Mouse (Mus musculus): Measurements from ENCODE around the gene Cnot6l. TPM values are rescaled to one million over a fixed set of nuclear protein-coding genes. Genes with fewer than 3 reads are reported as not detected.

Cnot6l gene
- polyA plus RNA-seq, 1 experiment = 6.9 TPM

DNA sequence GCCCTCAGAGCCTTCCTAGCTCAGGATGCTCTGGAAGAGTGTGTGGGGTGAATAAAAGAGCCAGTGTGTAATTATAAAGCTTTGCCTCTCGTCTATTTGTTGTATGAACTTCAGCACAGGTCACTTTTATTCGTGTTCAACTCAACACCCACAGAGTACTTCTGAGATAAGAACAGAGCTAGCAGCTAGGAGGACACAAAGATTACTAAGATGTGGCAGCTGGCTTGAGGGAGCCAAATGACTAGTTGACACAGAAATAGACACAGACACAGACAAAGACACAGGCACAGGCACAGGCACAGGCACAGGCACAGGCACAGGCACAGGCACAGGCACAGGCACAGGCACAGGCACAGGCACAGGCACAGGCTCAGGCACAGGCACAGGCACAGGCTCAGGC, 20.0 kb upstream of the Cnot6l start:
- no peaks in the 10 kb centered on the region for H3K79me2 ChIP-seq (ENCODE audit: control insufficient read depth, insufficient read depth)
- H3ac ChIP-seq (ENCODE audit: control insufficient read depth, insufficient read length, low read depth) = no peak overlapping the region
- no peak overlapping the region for H3K4me3 ChIP-seq (ENCODE audit: insufficient read depth, poor library complexity, severe bottlenecking)
- no peaks in the 10 kb centered on the region for H3K36me3 ChIP-seq (ENCODE audit: control insufficient read depth, insufficient read depth)
- TF ChIP-seq USF1 (IDR thresholded peaks at IDR 0.05; ENCODE audit: low read depth) = no peak
- no peaks in the 10 kb centered on the region for H3K79me3 ChIP-seq (ENCODE audit: low read depth)
- no peaks in the 10 kb centered on the region for H3K27me3 ChIP-seq (ENCODE audit: control insufficient read depth, insufficient read depth, insufficient read length)

DNA sequence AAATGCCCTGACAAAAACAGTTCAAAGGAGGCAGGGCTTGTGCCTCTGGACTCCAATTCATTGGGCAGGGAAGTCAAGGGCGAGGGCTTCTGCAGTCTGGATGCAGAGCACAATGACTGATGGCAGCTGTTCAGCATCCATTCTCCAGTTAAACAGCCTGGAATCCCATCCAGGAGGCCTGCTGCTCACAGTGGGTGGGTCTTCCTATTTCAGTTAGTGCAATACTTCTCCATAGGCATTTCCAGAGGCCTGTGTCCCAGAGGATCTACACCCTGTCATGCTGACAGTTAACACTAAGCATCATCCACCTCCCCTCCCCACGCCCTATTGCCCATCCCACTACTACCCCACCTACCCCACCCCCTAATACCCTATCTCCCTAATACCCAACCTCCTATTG, 19.2 kb upstream of the Cnot6l start:
- H3K79me2 ChIP-seq (ENCODE audit: control insufficient read depth, insufficient read depth) = no peaks in the 10 kb centered on the region
- H3K79me3 ChIP-seq (ENCODE audit: low read depth) = no peaks in the 10 kb centered on the region
- no peaks in the 10 kb centered on the region for H3K36me3 ChIP-seq (ENCODE audit: control insufficient read depth, insufficient read depth)
- H3K27me3 ChIP-seq (ENCODE audit: control insufficient read depth, insufficient read depth, insufficient read length) = no peaks in the 10 kb centered on the region
- H3ac ChIP-seq (ENCODE audit: control insufficient read depth, insufficient read length, low read depth) = no peak overlapping the region
- H3K4me3 ChIP-seq (ENCODE audit: insufficient read depth, poor library complexity, severe bottlenecking) = no peak overlapping the region
- no peak for TF ChIP-seq CEBPB (IDR thresholded peaks at IDR 0.05; ENCODE audit: low read depth)
- no peak for TF ChIP-seq MAX (IDR thresholded peaks at IDR 0.05)
- TF ChIP-seq FOSL1 (IDR thresholded peaks at IDR 0.05; ENCODE audit: insufficient read depth, low read length, poor library complexity, severe bottlenecking) = no peak
- no peak for TF ChIP-seq CTCF (IDR thresholded peaks at IDR 0.05; ENCODE audit: control insufficient read depth, insufficient read depth, insufficient read length)
- TF ChIP-seq MYOD1 (IDR thresholded peaks at IDR 0.05; ENCODE audit: control insufficient read depth, insufficient read length, low read depth) = no peak
- TF ChIP-seq USF1 (IDR thresholded peaks at IDR 0.05; ENCODE audit: low read depth) = no peak

DNA sequence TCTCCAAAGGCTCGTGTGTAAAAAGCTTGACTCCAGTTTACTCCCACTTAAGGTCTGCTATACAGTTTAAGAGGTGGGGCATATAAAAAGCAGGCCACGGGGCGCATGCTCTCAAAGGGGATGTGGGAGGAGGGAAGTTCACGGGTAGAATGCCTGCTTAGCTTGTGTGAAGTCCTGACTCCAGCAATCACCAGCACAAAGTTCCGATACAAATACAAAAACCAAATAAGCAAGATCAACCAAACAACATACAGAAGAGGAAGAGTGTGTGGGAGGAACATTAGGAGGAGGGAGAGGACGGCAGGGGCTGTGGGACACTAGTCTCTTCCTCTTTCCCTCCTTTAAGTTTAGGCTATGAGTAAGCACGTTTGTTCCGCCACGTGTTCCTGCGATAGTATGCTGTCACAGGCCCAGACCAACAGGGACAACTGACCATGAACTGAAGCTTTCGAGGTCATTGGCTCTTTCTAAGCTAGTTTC, 12.9 kb upstream of the Cnot6l start:
- H3ac ChIP-seq (ENCODE audit: control insufficient read depth, insufficient read length, low read depth) = no peak overlapping the region
- TF ChIP-seq MAX (IDR thresholded peaks at IDR 0.05) (no peak), CEBPB (IDR thresholded peaks at IDR 0.05; ENCODE audit: low read depth) (no peak), MYOD1 (IDR thresholded peaks at IDR 0.05; ENCODE audit: control insufficient read depth, insufficient read length, low read depth) (no peak), MYOG (IDR thresholded peaks at IDR 0.05; ENCODE audit: control insufficient read depth, extremely low read depth, insufficient read length) (no peak), FOSL1 (IDR thresholded peaks at IDR 0.05; ENCODE audit: insufficient read depth, low read length, poor library complexity, severe bottlenecking) (no peak), CTCF (IDR thresholded peaks at IDR 0.05; ENCODE audit: control insufficient read depth, insufficient read depth, insufficient read length) (no peak), USF1 (IDR thresholded peaks at IDR 0.05; ENCODE audit: low read depth) (no peak)
- H3K79me2 ChIP-seq (ENCODE audit: control insufficient read depth, insufficient read depth) = no peaks in the 10 kb centered on the region
- H3K79me3 ChIP-seq (ENCODE audit: low read depth) = no peaks in the 10 kb centered on the region
- H3K27me3 ChIP-seq (ENCODE audit: control insufficient read depth, insufficient read depth, insufficient read length) = no peaks in the 10 kb centered on the region
- no peak overlapping the region for H3K4me3 ChIP-seq (ENCODE audit: insufficient read depth, poor library complexity, severe bottlenecking)
- no peaks in the 10 kb centered on the region for H3K36me3 ChIP-seq (ENCODE audit: control insufficient read depth, insufficient read depth)

DNA sequence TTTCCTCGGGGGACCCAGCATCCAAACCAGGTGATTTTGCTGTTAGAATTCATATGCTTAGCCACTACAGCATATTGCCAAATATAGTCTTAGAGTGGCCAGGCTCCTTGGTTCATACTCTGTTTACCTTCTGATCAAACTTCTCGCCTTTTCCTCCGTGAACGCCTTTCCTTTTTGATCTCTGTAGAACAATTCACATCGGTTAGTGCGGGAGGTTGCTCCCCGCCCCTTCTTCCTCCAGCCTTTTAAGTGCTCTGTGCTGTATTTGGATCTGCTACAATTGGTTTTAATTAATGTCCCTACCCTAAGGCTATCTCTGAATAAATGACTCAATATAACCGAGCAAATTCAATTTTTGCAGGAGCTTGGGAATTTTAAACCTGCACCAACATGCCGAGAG, 12.2 kb upstream of the Cnot6l start:
- H3K4me3 ChIP-seq (ENCODE audit: insufficient read depth, poor library complexity, severe bottlenecking) = no peak overlapping the region
- no peaks in the 10 kb centered on the region for H3K27me3 ChIP-seq (ENCODE audit: control insufficient read depth, insufficient read depth, insufficient read length)
- no peaks in the 10 kb centered on the region for H3K79me3 ChIP-seq (ENCODE audit: low read depth)
- H3ac ChIP-seq (ENCODE audit: control insufficient read depth, insufficient read length, low read depth) = no peak overlapping the region
- no peaks in the 10 kb centered on the region for H3K36me3 ChIP-seq (ENCODE audit: control insufficient read depth, insufficient read depth)
- TF ChIP-seq USF1 (IDR thresholded peaks at IDR 0.05; ENCODE audit: low read depth) = no peak
- no peak for TF ChIP-seq FOSL1 (IDR thresholded peaks at IDR 0.05; ENCODE audit: insufficient read depth, low read length, poor library complexity, severe bottlenecking)
- no peak for TF ChIP-seq MYOD1 (IDR thresholded peaks at IDR 0.05; ENCODE audit: control insufficient read depth, insufficient read length, low read depth)
- TF ChIP-seq CEBPB (IDR thresholded peaks at IDR 0.05; ENCODE audit: low read depth) = no peak
- H3K79me2 ChIP-seq (ENCODE audit: control insufficient read depth, insufficient read depth) = no peaks in the 10 kb centered on the region

DNA sequence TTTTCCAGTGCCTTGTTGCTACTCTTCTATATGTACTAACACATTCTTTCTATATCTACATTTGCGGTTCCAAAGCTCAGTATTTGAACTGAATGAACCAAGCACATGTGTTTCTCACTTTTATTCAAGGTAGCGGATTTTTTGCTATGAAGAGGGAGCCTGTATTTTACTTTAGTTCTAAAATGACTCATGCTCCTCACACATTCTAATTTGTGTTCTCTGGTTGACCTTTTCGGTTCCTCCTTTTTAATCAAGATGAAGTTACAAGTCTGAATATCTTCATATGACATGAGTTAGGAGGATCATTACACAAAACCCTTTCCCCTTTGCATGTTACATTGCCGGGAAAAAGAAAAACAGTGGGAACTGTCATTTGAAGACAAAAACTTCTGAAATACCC, 7.8 kb upstream of the Cnot6l start:
- Histone ChIP-seq H3K36me3 (ENCODE audit: control insufficient read depth, insufficient read depth) (no peaks in the 10 kb centered on the region), H3K27me3 (ENCODE audit: control insufficient read depth, insufficient read depth, insufficient read length) (no peaks in the 10 kb centered on the region), H3K79me3 (ENCODE audit: low read depth) (no peaks in the 10 kb centered on the region), H3K79me2 (ENCODE audit: control insufficient read depth, insufficient read depth) (no peaks in the 10 kb centered on the region), H3ac (ENCODE audit: control insufficient read depth, insufficient read length, low read depth) (no peak overlapping the region), H3K4me3 (ENCODE audit: insufficient read depth, poor library complexity, severe bottlenecking) (no peak overlapping the region)
- no peak for TF ChIP-seq FOSL1 (IDR thresholded peaks at IDR 0.05; ENCODE audit: insufficient read depth, low read length, poor library complexity, severe bottlenecking)
- TF ChIP-seq USF1 (IDR thresholded peaks at IDR 0.05; ENCODE audit: low read depth) = no peak
- no peak for TF ChIP-seq MAX (IDR thresholded peaks at IDR 0.05)
- TF ChIP-seq MYOG (IDR thresholded peaks at IDR 0.05; ENCODE audit: control insufficient read depth, extremely low read depth, insufficient read length) = no peak
- TF ChIP-seq CTCF (IDR thresholded peaks at IDR 0.05; ENCODE audit: control insufficient read depth, insufficient read depth, insufficient read length) = no peak
- TF ChIP-seq CEBPB (IDR thresholded peaks at IDR 0.05; ENCODE audit: low read depth) = no peak
- TF ChIP-seq MYOD1 (IDR thresholded peaks at IDR 0.05; ENCODE audit: control insufficient read depth, insufficient read length, low read depth) = no peak

DNA sequence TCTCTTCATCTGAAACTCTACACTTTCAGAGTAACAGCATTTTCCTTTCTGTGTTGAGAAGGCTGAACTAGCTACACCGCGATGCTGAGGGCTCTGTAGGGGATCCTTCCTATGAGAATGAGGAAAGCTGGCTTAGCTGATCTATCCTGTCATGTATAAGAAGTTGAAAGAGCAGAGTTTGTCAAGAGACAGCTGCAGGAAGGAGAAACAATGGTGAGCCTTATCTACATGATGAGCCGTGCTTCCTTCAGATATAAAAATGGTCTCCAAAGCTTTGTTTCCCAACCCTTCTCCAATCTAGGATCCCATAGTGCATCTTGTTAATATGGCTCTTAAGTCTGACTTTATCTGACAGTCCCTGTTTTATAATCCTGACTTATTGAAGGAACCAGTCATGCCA, 6.5 kb upstream of the Cnot6l start:
- no peaks in the 10 kb centered on the region for H3K79me3 ChIP-seq (ENCODE audit: low read depth)
- H3K79me2 ChIP-seq (ENCODE audit: control insufficient read depth, insufficient read depth) = no peaks in the 10 kb centered on the region
- no peaks in the 10 kb centered on the region for H3K36me3 ChIP-seq (ENCODE audit: control insufficient read depth, insufficient read depth)
- H3K27me3 ChIP-seq (ENCODE audit: control insufficient read depth, insufficient read depth, insufficient read length) = no peaks in the 10 kb centered on the region
- no peak overlapping the region for H3ac ChIP-seq (ENCODE audit: control insufficient read depth, insufficient read length, low read depth)
- TF ChIP-seq CTCF (IDR thresholded peaks at IDR 0.05; ENCODE audit: control insufficient read depth, insufficient read depth, insufficient read length) (no peak), FOSL1 (IDR thresholded peaks at IDR 0.05; ENCODE audit: insufficient read depth, low read length, poor library complexity, severe bottlenecking) (no peak), MYOG (IDR thresholded peaks at IDR 0.05; ENCODE audit: control insufficient read depth, extremely low read depth, insufficient read length) (no peak), USF1 (IDR thresholded peaks at IDR 0.05; ENCODE audit: low read depth) (no peak), MYOD1 (IDR thresholded peaks at IDR 0.05; ENCODE audit: control insufficient read depth, insufficient read length, low read depth) (no peak)
- no peak overlapping the region for H3K4me3 ChIP-seq (ENCODE audit: insufficient read depth, poor library complexity, severe bottlenecking)

Measured in C2C12 (cell line).